Mouse (Mus musculus) liver, embryonic 14.5 days (tissue): ENCODE data around the gene Zswim7.

Experiments used
- CTCF ChIP-seq: IDR thresholded peaks from 2 replicates; pipeline ENCODE4 v1.5.1; 2016; ENCODE audit warnings: antibody characterized with exemption, low read depth, control low read depth
- EP300 ChIP-seq: IDR thresholded peaks from 2 replicates; pipeline ENCODE4 v1.6.1; 2016; ENCODE audit warnings: antibody characterized with exemption, low read depth

DNA sequence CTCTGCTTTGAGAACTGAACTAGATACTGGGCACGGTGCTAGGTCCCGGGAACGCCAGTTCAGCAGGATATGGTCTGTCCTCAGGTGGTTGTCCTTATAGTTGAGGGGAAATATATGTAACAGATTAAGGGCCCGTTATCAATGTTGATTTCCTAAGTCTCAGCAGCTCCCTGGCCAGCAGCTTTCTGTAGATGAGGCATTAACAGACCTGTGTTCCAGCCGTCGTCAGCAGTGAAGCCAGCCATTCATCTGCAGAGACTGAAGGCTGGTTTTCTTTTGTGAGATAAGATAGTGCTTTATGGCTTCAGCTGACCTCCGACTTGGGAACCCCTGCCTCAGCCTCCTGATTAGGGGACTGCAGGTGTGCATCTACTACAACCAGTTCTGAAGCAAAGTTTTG, 17.2 kb downstream of the Zswim7 start:
- TF ChIP-seq EP300 (no peak), CTCF (no peak)
